ENCODE assay signal across 8 mouse cellular contexts in the genomic region with DNA sequence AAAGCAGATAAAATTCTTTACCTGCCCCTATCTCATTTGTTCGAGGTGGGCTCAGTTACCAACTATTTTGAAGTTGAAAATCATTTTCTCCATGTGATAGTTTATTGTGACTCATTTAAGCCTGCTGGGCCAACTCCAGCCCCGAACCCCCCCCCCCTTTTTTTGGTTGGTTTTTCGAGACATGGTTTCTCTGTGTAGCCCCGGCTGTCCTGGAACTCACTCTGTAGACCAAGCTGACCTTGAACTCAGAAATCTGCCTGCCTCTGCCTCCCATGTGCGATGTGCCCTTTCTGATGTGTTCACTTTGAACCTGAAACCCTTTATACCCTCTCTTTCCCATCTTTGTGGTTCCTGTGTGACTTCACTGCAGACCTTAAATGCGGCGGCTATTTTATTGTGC. TPM values are rescaled to one million over a fixed set of nuclear protein-coding genes. Genes with fewer than 3 reads are reported as not detected.
DNase-seq lines count a peak whose midpoint lies in the region; ATAC-seq and TF ChIP-seq lines count a peak whose summit lies in the region.

No protein-coding gene starts in this region.

- H3K4me2 ChIP-seq in liver, embryonic 13.5 days, result peak overlapping the region; percentile 71

- no peak for TF ChIP-seq CTCF in thymus, adult 2 months (IDR thresholded peaks at IDR 0.05; ENCODE audit: borderline replicate concordance, control insufficient read depth, extremely low read depth, insufficient read depth, low read length, poor library complexity)

- no peaks in the 10 kb centered on the region for H3K9me3 ChIP-seq in liver, embryonic 13.5 days (replicated peaks)

- peak; percentile 1 for DNase-seq in embryo, embryonic 10.5 days (ENCODE audit: low spot score)
- no peak for DNase-seq in embryo, embryonic 10 days (ENCODE audit: low spot score)
- no peak for DNase-seq in thymus, adult 2 months
- no peak for DNase-seq in thymus, postnatal 0 days (ENCODE audit: low spot score)
- no peak for DNase-seq in liver, embryonic 13.5 days
- no peak for DNase-seq in frontal cortex, postnatal 14 days (ENCODE audit: low spot score in 2 of 2)
- DNase-seq in gastrocnemius, postnatal 25 days, result no peak
- DNase-seq in cerebellum, adult 18-20 months, result no peak

- peak overlapping the region; percentile 91; the same call in 1 of the 2 replicates for H3K27ac ChIP-seq in thymus, adult 2 months (ENCODE audit: control insufficient read depth, insufficient read depth, low read length)
- H3K27ac ChIP-seq in liver, embryonic 13.5 days, result no peak overlapping the region; the same call in 1 of the 2 replicates

- no peaks in the 10 kb centered on the region for H3K27me3 ChIP-seq in thymus, adult 2 months (ENCODE audit: control insufficient read depth, insufficient read depth, low read length)
- no peaks in the 10 kb centered on the region for H3K27me3 ChIP-seq in liver, embryonic 13.5 days

- peak overlapping the region; percentile 71 for H3K9ac ChIP-seq in liver, embryonic 13.5 days

- 0 out of 2 replicates have a peak, but pooled peaks have one; percentile 1 for ATAC-seq in liver, embryonic 13.5 days (ENCODE audit: low read depth)

- peaks cover 4% of the 10 kb centered on the region for H3K4me1 ChIP-seq in thymus, adult 2 months (replicated peaks; ENCODE audit: control insufficient read depth, insufficient read depth, low read length)
- peaks cover 9% of the 10 kb centered on the region for H3K4me1 ChIP-seq in liver, embryonic 13.5 days (replicated peaks)

- 43% methylated on average over 7 of the region's 7 CpGs for WGBS in thymus, adult 2 months
- 28% methylated on average over 7 of the region's 7 CpGs for WGBS in liver, embryonic 13.5 days (ENCODE audit: insufficient replicate concordance)

- TF ChIP-seq POLR2A in thymus, adult 2 months (IDR thresholded peaks at IDR 0.05; ENCODE audit: control insufficient read depth, extremely low read depth, insufficient read depth, low read length, poor library complexity), result no peak

- peak overlapping the region; percentile 98 for H3K4me3 ChIP-seq in thymus, adult 2 months (ENCODE audit: control insufficient read depth, insufficient read depth, low read length)
- peak overlapping the region; percentile 69 for H3K4me3 ChIP-seq in liver, embryonic 13.5 days (replicated peaks)

- H3K36me3 ChIP-seq in thymus, adult 2 months (ENCODE audit: control insufficient read depth, insufficient read depth, low read length), result no peaks in the 10 kb centered on the region
- no peaks in the 10 kb centered on the region for H3K36me3 ChIP-seq in liver, embryonic 13.5 days

RNA-seq across cellular contexts. Expression of a gene that starts 0.4 kb away (rescaled TPM):
- polyA plus RNA-seq in thymus, adult 2 months (2012; rRNA removed), result 7.6 and 8.5 TPM in 2 replicates
- polyA plus RNA-seq in thymus, postnatal 0 days (2015; fragmentation: Nextera tagmentation; extraction: Ambion mirVana), result 12.1 and 12.3 TPM in 2 replicates
- 2.6 and 3.6 TPM in 2 replicates for polyA plus RNA-seq in liver, embryonic 13.5 days (2015; fragmentation: Nextera tagmentation; extraction: Ambion mirVana)
- 1 to 10 TPM; 1.2 to 3.2 TPM for total RNA-seq in gastrocnemius, postnatal 25 days (2021)

RNA-seq across cellular contexts. Expression of a gene that starts 10.9 kb away (rescaled TPM):
- 0.75 and 0.88 TPM in 2 replicates for polyA plus RNA-seq in thymus, adult 2 months (2012; rRNA removed)
- 3.7 and 4.0 TPM in 2 replicates for polyA plus RNA-seq in thymus, postnatal 0 days (2015; fragmentation: Nextera tagmentation; extraction: Ambion mirVana)
- polyA plus RNA-seq in liver, embryonic 13.5 days (2015; fragmentation: Nextera tagmentation; extraction: Ambion mirVana), result 1.2 and 1.5 TPM in 2 replicates
- total RNA-seq in gastrocnemius, postnatal 25 days (2021), result 1 to 10 TPM; 3.2 to 3.9 TPM

RNA-seq across cellular contexts. Expression of a gene that starts 45.5 kb away (rescaled TPM):
- 0.41 and 0.65 TPM in 2 replicates for polyA plus RNA-seq in thymus, adult 2 months (2012; rRNA removed)
- polyA plus RNA-seq in thymus, postnatal 0 days (2015; fragmentation: Nextera tagmentation; extraction: Ambion mirVana), result 2.7 and 3.5 TPM in 2 replicates
- polyA plus RNA-seq in liver, embryonic 13.5 days (2015; fragmentation: Nextera tagmentation; extraction: Ambion mirVana), result 0.42 and 0.44 TPM in 2 replicates
- not detected for total RNA-seq in gastrocnemius, postnatal 25 days (2021)
